Mouse (Mus musculus): ENCODE data around the gene Ddah1.
A peak's percentile ranks its signal among the peaks of the same experiment; 100 is the strongest.

Gene Ddah1

DNA sequence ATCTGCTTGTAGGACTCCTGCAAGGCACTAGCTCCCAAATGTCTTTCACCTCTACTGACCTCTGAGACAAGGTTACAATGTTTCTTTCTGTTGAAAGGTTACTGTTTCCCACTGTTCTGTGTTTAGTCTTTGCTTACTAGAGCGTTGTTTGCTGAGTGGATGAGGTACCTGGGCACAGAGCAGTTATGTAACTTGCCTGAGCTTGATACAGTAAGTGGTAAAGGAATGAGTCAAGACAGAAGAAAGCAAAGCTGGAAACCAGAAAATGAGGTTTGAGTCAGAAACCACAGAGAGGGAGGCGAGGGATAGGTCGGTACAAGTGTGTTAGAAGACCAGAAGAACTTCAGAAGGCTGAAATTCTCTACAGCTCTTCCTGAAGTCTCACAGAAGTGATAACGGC, 158.4 kb downstream of the Ddah1 start:
- no peak for DNase-seq

- DNase-seq = no peak
These were observed 163.8 kb downstream of the Ddah1 start, which contains the start of gene Bcl10 for GRCm38 (mm10) chr3:145922019-145922854. Gene Bcl10, plus strand, starts transcription at chr3:145922804.

- DNase-seq = no peak
These were observed 164.5 kb downstream of the Ddah1 start for GRCm38 (mm10) chr3:145922971-145923370.

GRCm38 (mm10) chr3:145923874-145924577, 165.6 kb downstream of the Ddah1 start:
- peak; percentile 98 for DNase-seq

DNA sequence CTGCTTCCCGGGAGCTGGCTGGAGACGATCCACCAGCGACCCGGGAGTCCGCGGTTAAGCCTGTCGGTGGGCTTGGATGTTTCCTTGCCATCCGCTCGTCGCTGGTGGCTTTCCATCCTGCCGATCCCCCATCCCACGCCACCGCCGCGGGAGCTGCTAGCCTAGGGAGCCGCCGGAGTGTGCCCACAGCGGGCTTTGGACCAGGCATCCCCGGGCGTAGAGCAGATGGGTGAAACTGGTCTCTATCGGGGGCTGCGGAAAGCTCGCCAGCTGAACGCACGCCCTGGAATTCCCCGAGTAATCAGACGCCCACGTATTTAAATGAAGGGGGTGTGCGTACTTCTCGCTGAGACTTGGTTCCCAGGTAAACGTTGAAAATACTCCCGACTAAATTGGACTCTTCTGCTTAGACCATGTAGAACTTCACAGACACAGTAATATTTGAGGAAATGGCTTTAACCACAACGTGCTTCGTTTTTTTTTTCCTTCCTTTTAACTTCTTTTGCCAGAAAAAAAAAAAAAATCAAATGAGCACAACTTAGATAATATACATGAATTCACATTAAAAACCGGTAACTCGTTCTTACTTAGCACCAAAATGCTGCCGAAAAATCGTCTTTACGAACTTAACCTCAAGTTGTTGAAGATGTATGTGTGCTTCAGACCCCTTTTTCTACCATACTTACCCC, 166.3 kb downstream of the Ddah1 start:
- peak; percentile 69 to 71 for DNase-seq

DNA sequence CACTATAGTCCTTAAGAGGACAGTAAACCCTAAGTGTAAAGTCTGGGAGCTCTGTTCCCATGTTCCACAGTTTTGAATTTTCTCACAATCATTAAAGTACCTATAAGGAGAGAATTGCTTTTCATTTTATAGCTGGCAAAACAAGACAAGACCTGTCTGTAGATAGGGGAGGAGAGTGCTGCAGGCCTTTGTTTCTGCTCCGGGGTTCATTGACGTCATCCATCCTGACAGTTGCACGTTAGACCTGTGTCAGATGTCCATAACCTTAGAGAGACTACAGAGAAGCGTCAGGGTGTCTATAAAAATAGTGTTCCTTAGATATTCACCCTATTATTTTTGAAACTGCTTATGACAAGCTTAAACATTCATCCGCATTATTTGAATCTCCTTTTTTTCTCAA, 167.0 kb downstream of the Ddah1 start:
- no peak for DNase-seq

DNA sequence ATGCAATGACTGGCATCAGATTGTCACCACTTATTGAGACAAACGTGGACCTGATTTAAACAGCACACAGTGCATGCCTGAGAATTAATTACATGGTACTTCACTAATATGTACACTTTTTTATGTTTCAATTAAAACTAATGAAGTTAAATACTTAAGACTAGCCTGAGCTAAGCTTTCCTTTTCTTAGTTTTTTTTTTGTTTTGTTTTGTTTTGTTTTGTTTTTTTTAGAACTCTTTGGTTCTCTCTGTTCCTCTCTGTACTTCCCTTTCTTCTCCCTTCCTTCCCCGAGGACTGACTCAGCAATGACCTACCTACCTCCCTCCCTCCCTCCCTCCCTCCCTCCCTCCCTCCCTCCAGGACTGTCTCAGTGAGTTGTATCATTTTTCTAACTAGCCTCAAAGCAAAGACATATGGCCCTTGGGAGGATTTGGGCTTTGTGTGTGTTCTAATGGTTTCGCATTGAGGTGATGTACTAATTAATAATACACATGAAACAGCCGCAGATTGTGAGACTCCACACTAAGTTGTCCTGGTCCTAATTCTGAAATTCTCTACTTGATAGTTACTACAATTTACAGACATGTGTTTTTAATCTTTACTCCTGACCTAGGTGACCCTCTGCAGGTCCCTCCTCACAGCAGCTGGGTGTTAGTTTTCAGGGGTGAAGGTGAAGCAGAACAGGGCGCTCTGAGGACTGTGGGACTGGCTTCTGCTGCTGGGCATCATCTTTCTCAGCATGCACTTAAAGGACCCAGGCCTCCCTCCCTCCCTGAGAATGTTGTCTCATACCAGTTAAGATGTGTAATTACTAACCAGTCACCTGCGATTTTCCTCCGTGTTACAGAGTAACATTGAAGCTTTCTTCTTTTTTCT, 171.3 kb downstream of the Ddah1 start:
- DNase-seq = no peak

GRCm38 (mm10) chr3:145933845-145934244, 175.4 kb downstream of the Ddah1 start:
- DNase-seq = no peak

DNA sequence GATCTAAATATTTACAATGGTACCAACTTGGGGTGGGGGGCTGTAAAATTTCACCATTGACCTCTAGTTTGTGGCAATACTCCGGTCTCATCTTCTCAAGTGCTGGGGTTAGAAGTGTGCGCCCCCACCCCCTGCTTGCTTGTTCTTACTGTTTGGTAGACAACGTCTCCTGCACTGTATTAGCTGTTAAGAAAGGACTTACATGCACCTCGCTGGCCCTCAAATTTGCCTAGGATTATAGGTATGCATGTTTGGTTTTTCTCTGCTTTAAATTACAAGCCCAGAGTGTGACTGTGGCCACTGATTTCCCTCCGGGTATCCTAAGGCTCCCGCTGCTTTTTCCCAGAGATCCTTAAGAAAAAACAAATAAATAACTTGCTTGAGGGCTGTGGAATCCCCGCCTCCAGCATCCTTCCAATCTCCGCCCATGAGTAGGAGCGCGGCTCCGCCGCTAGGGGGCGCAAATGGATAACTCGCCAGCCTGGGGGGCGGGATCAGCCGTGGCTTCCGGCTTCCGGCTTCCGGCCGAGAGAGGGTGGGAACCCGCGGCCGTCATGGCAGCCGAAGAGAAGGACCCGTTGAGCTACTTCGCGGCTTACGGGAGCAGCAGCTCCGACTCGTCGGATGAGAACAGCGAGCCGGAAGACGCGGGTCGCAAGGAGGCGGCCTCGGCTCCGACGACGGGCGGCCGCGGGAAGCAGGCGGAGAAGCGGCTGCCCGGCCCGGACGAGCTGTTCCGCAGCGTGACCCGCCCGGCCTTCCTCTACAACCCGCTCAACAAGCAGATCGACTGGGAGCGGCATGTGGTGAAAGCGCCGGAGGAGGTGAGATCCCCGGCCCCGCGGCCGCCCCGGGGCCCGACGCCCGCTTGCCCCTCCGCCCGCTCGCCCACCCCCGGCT, 179.3 kb downstream of the Ddah1 start, which contains the start of gene 2410004B18Rik:
2410004B18Rik (plus strand) TSS at position 510 of the 900 bp plus-strand sequence.
- peak; percentile 96 for DNase-seq

DNA sequence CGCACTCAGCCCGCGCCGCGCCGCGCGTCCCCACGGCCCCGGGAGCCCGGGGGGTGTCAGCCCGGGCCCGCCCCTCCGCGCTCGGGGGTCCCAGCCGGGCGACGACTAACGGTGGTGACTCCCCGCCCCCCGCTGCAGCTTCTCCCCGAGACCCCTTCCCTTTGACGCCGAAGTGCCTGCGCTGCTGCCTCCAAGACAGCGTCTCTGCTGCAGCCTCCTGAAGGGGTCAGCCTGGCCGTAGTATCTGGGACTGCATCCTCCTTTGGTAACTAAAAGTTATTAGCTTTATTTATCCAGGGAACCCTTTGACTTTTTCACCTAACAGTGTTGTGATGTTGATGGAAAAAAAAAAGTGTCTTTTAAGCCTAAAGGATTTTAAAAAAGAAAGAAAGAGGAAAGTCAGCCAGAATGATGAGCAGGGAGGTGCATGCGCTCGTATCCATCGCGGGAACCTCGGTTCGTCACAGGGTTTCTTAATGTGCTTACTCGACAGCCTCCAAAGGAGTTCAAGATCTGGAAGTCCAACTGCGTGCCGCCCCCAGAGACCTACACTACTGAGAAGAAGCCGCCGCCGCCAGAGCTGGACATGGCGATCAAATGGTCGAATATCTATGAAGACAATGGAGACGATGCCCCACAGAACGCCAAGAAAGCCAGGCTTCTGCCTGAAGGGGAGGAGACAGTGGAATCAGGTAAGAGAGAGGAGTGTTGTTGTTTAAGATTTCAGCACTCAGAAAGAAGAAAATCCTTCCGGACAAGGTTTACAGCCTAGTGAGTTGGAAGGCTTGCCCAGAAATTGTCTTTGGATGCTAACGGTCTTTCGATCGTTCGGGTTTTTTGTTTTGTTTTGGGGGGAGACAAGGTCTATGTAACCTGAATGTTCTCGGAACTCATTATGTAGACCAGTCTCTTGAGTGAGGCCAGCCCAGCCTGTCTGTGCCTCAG, 180.2 kb downstream of the Ddah1 start:
- DNase-seq = peak in 1 of 2 experiments; percentile 40

DNA sequence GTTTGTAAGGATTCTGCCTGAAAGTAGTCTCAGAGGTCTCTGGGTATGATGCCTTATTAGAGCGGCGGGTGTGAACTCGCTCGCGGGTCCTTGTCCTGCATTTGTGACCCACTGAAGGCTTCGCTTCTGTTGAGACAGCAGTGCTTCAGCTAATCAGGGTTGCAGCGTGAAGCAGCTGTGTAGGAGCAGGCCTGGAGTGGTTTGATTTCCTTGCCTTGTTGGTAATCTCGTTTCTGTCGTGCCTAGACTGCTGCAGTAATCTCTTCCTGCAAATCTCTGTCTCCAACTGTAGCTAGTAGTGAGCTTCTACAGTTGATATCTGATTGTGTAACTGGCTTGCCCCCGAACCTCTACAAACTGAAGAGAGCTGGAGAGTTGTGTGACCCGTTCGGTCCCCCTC, 180.9 kb downstream of the Ddah1 start:
- DNase-seq = no peak

DNA sequence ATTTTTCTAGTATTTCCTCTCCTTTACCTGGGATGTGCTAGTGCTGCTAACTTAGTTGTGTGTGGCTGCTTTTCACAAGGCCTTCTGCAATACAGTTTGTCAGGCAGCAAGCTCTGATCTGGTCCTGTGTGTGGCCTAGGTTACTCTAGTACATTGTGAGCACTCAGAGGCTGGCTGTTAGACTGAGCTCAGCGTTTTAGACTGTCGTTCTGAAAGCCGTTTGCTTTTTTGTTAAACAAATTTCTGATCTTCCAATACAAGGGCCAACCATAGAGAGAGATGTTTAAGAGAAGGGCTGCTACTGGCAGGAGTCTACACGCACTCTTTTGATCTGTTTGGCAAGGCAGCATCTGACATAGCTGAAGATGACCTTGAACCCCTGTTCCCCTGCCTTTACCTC, 181.5 kb downstream of the Ddah1 start:
- DNase-seq = no peak

GRCm38 (mm10) chr3:145941971-145942370, 183.5 kb downstream of the Ddah1 start:
- peak; percentile 78 for DNase-seq

Data from cerebellum, postnatal 14 days (tissue).